Mouse (Mus musculus) fat pad, adult 2 months (tissue): ENCODE data around the gene Gtf3c2.
A peak's percentile ranks its signal among the peaks of the same experiment; 100 is the strongest.
"Not testable (repeated sequence)": the region's sequence is repeated elsewhere in the genome, so short reads cannot be mapped to it uniquely, and the experiment has no call there.

Experiments
- DNase-seq: peaks from one replicate; pipeline ENCODE4 v3.0.0-alpha.2; 2011; ENCODE audit warnings: low read depth, low spot score; ENCODE audit errors: extremely low read depth

Gtf3c2 gene

GRCm38 (mm10) chr5:31179766-31180630 lies at the start of gene Gtf3c2, which contains the start of gene Gm29609:
TSS of gene Gtf3c2 (minus strand) at chr5:31180144.
TSS of gene Gm29609 (minus strand) at chr5:31179911.
- DNase-seq, result peak; percentile 66

DNA sequence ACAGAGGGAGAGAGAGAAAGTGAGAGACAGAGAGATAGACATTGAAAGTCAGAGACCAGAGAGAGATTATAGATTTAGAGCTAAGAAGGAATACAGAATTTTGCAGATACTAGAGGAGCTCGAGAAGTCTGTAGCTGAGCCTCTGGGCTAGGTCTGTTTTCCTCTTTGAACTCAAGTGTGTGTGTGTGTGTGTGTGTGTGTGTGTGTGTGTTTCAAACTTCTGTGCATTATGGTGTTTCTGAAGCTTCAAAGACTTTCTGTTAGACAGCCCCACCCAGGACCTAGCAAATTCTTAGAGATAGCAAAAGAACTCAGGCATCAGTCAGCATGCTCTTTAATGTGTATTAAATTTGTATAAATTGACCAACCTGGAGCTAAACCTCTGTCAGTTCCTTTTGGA lies 46.7 kb upstream of the Gtf3c2 start:
- no peak for DNase-seq

DNA sequence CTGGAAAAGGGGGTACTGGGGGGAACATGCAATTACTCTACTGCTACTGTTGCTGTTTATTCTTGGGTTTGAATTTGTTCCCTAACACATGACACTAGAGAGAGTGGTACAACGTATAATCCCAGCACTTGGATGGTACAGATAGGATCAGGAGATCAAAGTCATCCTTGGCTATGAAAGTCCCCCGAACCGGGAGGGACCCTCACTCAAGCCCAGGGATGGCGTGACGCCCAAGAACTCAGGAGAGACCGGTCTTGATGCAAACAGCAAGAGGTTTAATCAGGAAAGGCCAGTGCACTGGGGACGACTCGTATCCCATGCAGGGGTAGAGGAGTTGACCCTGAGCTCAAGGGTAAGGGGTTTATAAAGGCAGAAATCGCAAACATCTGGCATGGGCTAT lies 42.8 kb upstream of the Gtf3c2 start:
- DNase-seq, result no peak

GRCm38 (mm10) chr5:31221304-31221945 lies 41.5 kb upstream of the Gtf3c2 start:
- no peak for DNase-seq

DNA sequence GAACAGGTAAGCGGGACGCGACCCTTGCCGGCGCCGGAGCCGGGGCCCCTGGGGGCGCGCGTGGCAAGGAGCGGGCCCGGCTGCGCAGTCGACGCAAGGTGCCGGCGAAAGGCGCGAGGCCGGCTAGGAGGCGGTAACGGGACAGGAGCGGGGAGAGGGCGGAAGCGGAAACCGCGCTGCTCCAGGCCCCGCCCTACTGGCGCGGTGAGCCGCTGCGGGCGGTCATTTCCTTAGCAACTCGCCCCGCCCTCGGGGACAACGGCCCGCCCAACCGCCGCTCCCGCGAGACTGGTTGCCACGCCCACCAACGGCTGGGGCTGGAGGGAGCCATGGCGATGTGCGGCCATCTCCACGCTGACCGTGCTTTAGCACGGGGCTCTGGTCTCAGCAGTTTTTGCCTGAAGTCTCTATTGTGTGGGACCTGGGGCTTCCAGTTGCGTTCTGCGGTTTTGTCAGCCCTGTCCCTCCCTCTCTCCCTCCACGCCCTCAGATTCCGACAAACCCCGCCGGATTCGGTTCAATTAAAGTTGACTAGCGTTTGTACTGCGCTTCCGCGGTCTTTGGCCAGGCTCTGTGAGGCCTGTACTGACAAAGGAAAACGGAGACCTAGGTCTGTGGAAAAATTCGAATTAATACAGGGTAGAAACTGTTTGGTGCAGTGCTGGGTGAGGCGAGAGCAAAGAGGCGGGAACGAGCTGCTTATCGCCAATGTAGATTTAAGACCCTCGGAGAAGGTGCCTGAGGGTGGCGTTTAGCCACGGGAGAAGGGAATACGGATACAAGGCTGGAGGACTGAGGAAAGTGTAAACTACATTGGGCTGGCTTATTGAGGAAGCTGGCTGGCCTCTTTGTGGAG lies 40.7 kb upstream of the Gtf3c2 start, which contains the start of gene Ppm1g:
TSS of gene Ppm1g (minus strand) at position 240 of the 856 bp plus-strand sequence.
- DNase-seq, result no peak

DNA sequence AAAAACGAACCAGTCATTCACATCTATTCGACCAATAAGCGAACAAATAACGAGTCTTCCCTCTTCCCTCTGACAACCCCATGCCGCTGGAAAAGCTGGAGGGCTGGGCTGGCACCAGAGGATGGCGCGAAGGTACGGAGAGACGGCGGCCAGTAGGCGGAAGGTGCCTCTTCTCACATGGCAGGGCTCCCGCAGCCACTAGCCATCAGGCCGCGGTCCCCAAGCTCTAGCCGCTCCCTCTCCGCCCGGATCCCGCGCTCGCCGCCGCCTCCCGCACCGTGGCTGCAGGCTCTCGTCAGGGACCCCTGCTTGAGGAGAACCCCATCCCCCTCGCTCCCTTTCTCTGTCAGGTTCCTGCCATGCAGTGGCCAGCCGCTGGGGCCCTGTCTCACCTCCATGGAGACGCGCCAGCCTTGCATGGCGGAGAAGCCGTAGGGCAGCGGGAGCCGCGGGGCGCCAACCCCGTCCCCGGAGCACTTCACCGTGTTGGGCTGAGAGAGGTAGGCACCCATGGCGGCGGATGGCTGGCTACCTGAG lies 40.0 kb upstream of the Gtf3c2 start:
- no peak for DNase-seq

DNA sequence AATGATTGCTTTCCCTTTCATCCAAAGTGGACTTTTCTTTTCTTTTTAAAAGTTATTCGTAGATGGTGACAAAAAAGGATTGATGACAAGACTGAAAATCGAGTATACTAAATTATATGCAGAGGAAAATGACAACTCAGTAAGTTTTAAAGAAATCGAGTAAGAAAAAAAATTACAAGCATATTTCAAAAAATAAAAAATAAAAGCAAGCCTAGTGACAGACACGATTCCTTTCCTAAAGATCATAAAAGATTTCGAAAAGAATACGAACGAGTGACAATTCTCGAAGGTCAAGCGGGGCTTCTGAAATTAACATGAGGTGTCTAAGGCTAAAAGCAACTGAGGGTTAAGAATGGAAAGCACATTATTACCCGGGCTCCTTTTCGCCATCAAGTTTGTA lies 39.5 kb upstream of the Gtf3c2 start:
- DNase-seq, result no peak

- no peak for DNase-seq
These were observed 39.1 kb upstream of the Gtf3c2 start for GRCm38 (mm10) chr5:31219070-31219469.

GRCm38 (mm10) chr5:31218294-31218693 lies 38.4 kb upstream of the Gtf3c2 start:
- DNase-seq, result no peak

GRCm38 (mm10) chr5:31216554-31216953 lies 36.6 kb upstream of the Gtf3c2 start:
- DNase-seq, result not testable (repeated sequence)

- no peak for DNase-seq
These were observed 24.5 kb upstream of the Gtf3c2 start for GRCm38 (mm10) chr5:31204421-31204820.

- no peak for DNase-seq
These were observed 23.9 kb upstream of the Gtf3c2 start for GRCm38 (mm10) chr5:31203866-31204265.

GRCm38 (mm10) chr5:31202933-31203332 lies 23.0 kb upstream of the Gtf3c2 start:
- no peak for DNase-seq

DNA sequence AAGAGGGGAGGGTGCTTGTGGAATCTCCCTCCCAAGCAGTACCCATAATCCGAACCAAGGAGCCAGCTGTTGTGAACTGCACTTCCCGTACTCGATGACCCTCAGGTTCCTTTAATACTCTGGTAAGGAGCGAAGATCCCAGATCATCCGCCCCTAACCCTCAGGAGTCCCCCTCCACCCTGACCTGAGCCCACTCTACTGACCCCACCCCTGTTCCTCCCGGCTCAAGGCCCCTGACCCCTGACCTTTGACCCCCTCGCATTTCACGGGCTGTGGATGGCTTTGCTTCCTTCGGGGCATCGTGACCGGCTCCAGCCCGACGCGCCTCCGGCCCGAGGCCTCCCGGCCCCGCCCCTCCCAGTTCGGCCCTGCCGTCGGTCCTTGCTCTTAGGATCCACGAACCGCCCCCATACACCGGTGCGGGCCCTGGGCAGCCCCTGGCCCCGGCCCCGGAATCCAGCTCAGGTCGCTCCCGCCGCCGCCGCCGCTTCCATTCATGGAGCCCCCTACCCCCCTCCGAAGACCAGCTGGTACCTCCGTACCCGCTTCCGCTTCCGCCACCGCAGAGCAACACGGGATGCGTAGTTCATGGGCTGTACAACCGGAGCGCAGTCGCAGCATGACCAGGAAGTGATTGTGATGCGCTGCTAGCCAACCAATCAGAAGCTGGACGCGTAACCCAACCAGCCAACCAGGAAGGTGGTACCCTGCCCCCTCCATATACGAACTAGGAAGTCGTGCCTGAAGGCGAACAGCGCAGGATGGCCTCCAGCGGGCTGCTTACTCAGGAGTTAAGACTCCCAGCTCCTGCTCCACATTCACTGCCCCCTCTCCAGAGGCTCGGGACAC lies 22.0 kb upstream of the Gtf3c2 start, which contains the start of gene Zfp513:
TSS of gene Zfp513 (minus strand) at position 562 of the 849 bp plus-strand sequence.
- peak; percentile 91 for DNase-seq

DNA sequence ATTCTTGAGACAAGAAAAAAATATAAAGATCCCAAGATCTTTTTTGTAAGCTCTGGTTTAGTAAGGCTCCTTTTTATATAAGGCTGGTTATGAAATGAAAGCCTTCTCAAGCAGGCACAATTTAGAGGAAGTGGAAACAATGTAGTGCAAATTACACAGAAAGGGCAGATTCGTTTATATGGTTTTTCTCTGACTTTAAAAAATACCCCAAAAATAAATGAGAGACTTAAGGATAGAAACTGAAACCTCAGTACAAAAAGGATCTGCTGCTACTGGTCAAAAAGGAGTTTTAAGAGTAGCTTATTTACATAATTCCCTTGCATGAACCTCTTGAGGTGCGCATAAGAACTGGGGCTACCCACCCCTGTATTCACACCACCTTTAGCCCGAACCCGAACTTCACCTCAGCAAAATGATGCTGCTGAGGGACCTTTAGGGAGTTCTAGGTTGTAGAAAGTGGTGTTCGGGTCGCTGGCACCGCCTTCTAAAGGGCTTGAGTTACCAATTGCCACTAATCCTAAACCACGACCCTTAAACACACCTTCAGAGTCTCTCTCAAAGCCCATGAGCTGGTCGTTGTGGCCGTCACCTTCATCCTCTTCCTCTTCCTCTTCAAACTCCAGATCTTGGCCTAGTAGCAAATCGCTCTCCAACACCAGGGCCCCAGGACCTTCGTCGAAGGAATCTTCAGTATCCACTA lies 21.2 kb upstream of the Gtf3c2 start:
- no peak for DNase-seq

GRCm38 (mm10) chr5:31200327-31200768 lies 20.4 kb upstream of the Gtf3c2 start:
- DNase-seq, result no peak

DNA sequence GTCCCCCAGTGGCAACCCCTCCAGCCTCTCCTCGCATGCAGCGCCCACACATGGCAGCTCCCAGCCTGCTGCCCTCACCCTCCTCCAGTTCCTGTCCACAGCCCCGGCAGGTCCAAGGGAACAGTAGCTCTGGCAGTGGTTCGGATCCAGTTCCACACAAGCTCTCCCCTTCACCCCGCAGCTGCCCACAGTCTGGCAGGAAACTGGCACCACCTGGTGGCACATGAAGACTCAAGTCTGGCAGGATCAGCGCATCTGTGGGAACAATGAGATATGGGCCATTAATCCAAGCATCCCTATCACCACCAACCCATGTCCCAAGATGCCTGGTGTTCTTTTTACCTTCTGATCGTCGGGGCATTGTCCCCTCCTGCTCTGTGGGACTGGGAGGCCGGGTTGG lies 19.9 kb upstream of the Gtf3c2 start:
- DNase-seq, result no peak

DNA sequence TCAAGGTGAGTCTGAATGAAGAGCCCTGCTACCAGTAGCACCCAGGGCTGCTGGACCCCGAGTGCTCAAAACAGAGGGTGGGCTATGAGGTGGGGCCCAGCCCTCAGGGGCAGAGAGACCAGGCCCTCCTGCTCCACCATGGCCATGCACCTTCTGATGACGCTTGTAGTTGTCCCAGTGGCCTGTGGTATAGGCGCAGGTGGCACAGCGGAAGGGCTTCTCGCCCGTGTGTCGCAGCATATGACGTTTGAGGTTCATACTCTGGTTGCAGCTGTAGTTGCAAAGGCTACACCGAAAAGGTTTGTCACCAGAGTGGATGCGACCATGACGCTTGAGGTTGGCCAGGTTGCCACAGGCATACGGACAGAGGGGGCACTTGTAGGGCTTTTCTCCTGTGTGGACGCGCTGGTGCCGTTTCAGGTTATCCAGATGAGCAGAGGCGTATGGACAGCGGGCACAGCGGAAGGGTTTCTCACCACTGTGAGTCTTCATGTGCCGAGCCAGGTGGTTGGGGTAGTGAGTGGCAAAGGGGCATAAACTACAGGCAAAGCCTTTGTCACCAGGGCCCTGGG lies 19.5 kb upstream of the Gtf3c2 start:
- no peak for DNase-seq
